Mouse (Mus musculus) megakaryocyte-erythroid progenitor cell, adult 5 weeks (primary cell): ENCODE measurements around the gene Nudt9. TPM values are rescaled to one million over a fixed set of nuclear protein-coding genes. Genes with fewer than 3 reads are reported as not detected.

ENCODE experiments used
- polyA plus RNA-seq: library from polyadenylated mRNA; stranded (reverse); fragments of >175 nt; gene quantifications from 2 replicates; pipeline ENCODE4 v1.2.3, GENCODE M21; 2012

The Nudt9 gene
- 91.7 and 99.6 TPM in 2 replicates for polyA plus RNA-seq

GRCm38 (mm10) chr5:104046256-104047199 is at the start of gene Nudt9:
TSS of gene Nudt9 (plus strand) at chr5:104046306.

GRCm38 (mm10) chr5:104021597-104022378 is 24.3 kb upstream of the Nudt9 start, which contains the start of gene Hsd17b11:
TSS of gene Hsd17b11 (minus strand) at chr5:104021919.

DNA sequence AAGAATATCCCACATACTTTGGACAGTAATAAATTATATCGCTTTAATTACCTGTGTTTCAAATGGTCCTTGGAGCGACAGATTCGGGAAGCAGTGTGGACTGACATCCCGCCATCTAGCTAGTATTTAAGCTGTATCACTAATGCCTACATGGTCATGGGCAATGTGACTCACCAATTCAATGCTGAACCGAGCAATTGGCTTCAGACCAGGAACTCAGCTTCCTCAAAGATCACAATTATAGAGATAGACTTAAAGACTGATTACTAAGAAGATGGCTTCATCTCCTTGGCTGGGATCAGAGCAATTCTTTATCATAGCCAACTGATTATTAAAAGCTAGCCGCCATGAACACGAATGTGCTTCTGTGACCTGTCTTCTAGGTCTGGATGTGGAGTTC is 31.4 kb downstream of the Nudt9 start, which contains the start of gene Gm17660:
Gene Gm17660 (minus strand): TSS at position 101 of the 400 bp plus-strand sequence.

GRCm38 (mm10) chr5:104113491-104114172 is 67.5 kb downstream of the Nudt9 start, which contains the start of gene Sparcl1:
TSS of gene Sparcl1 (minus strand) at chr5:104113733.

Other genes with a start within 250 kb of the Nudt9 start
- 0.20 and 0.22 TPM in 2 replicates for gene Klhl8, start 135.0 kb upstream of the Nudt9 start, polyA plus RNA-seq
- not detected in 2 replicates for gene Hsd17b13, start 68.9 kb upstream of the Nudt9 start, polyA plus RNA-seq
- gene Hsd17b11, start 24.4 kb upstream of the Nudt9 start, polyA plus RNA-seq, result 6.8 and 8.1 TPM in 2 replicates
- gene Gm17660, start 31.3 kb downstream of the Nudt9 start, polyA plus RNA-seq, result not detected in 2 replicates
- gene Sparcl1, start 67.4 kb downstream of the Nudt9 start, polyA plus RNA-seq, result not detected in 2 replicates
- not detected in 2 replicates for gene Dspp, start 124.4 kb downstream of the Nudt9 start, polyA plus RNA-seq
- gene Dmp1, start 156.3 kb downstream of the Nudt9 start, polyA plus RNA-seq, result 0.03 TPM in 1 of 2 replicates, not detected in the other